Mouse (Mus musculus): ENCODE results near the gene Vrtn.

The Vrtn gene

DNA sequence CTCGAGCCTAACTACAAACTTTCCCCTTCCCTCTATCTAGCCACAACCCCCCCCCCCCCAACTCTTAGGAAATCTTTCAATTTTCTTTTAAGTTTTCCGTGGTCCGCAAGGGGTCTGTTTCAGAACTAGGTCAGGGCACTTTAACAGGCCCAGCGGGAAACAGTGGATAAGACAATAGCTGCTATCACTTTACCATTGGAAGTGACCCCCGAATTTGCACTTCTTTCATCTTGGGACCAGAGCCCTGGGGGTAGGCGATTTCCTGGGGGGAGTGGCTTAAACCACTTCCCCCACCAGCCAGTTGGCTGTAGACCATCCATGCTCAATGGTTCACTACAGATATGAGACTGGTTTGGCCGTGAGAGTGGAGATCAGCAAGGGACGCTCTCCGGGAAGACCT lies at the start of gene Vrtn:
Gene Vrtn (plus strand): TSS at position 366 of the 400 bp plus-strand sequence.
- no peak for DNase-seq (ENCODE audit: low spot score)

DNA sequence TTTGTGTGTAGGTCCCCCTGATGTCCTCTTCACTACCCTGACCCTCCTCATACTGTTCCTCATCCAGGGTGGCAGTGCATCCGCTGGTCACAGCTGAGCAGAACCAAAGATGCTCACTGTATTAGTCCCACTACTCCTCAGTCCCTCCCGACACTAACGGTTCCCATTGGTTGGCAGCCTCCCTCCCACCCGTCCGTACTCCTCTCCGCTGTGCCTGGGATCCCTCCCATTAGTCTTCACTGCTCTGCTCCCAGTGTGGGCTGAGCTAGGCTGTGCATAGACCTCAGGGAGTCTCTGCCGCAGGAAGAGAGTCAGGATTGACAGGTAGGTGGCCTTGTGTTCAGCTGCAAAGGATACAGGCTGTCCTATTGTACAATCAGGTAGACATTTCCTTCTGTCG lies 42.5 kb upstream of the Vrtn start:
- no peak for DNase-seq (ENCODE audit: low spot score)

DNA sequence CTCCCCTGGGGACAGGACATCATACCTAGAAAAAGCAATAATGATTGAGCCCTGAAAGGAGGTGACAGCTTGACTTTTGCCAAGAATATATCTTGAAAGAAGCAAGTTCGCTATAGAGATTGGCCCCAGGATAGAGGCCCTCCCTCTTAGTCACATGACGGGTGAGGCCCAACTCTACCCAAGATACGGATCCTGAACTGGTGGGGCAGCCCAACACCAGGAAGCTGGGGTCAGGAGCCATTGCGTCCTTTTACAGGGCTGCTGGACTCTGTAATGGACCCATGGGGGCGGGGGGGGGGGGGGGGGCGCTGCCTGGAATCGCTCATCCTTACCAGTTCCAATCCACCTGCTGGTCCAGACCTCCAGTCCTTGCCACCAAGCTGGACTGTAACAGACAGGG lies 36.8 kb upstream of the Vrtn start:
- no peak for DNase-seq (ENCODE audit: low spot score)

DNA sequence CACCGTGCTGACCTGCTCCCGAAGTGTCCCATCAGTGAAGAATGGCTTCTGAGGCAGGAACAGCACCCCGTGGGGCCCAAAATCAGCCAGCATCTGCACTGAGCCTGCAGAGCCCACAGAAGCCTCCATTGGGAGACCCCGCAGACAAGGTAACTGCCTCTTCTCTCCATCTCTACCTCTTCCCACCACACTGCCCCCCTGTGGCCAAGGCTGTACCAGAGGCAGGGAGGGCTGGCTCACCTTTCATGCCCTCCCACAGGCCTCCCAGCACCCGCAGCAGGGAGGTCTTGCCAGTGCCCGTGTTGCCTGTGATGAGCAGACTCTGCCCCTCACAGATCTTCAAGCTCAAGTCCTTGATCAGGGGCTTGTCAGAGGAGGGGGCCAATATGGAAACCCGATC lies 35.0 kb upstream of the Vrtn start:
- DNase-seq (ENCODE audit: low spot score): no peak

DNA sequence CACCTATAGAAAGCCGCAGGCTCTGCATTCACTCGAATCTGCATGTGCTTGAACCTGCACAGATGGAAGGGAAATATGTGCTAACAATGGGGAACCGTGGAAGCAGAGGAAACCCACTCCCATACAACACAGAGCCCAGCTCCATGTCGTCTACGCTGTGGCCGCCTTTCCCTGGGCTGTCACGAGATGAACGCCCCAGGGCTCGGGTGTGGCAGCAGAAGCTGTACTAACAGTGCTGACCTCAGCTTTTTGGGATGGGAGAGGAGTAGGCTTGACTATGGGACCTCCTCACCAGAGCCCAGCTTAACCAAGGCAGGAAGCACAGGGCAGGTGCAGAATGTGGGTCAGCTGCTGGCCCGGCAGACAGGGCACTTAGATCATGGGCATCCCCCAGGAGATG lies 29.1 kb upstream of the Vrtn start:
- no peak for DNase-seq (ENCODE audit: low spot score)

DNA sequence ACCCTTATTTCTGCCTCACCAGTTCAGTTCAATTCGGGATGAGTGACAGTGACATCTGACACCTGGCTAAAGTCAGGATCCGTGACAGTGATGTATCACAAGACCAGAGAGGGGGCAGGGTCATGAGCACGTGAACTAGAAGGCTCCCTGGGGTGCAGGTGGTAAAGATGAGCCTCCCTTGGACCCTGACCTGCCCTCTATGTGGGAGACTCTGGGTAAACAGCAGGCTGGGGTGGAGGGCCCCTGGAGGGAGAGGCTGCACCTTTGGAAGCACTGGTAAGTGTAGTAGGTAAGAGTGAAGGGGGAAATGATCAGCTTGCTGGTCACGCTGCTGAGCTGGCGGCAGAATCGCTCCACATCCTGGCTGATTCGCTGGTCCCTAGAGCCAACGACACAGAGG lies 28.3 kb upstream of the Vrtn start:
- DNase-seq (ENCODE audit: low spot score): no peak

DNA sequence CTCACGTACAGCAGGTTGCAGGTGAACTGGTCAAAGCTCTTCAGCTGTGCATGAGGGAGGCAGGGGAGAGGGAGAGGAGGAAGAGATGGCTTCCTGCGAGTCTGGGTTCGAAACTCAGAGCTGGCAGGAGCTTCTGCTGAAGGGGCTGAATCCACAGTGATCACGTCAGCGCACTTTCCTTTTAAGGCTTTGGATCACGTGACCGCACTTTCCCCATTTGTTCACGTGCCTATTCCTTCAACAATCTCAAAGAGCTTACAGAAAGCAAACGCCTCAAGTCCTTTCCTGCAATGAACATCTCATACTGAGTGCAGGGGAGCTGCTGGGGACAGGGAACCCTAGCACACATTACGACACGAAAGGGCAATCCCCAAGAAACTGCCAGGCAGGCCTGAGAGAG lies 26.8 kb upstream of the Vrtn start:
- DNase-seq (ENCODE audit: low spot score): no peak

DNA sequence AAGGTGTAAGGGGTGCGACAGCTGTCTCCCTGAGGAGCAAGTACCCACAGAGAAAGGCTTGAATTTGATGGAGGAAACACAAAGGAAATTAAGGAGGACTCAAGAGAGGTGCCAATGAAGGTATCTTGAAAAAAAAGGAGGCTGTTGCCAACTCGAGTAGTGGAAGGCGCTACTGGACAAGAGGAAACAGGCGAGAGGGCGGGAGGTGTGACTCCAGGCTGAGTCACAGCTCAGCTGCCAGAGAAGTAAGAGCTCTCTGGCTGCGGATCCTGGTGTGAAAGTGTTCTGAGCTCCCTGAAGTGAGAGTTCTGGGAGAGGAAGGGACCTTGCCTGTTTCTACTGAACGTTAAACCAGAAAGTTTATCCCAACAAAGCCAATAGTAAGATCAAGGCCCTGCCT lies 26.3 kb upstream of the Vrtn start:
- DNase-seq (ENCODE audit: low spot score): peak; percentile 57

DNA sequence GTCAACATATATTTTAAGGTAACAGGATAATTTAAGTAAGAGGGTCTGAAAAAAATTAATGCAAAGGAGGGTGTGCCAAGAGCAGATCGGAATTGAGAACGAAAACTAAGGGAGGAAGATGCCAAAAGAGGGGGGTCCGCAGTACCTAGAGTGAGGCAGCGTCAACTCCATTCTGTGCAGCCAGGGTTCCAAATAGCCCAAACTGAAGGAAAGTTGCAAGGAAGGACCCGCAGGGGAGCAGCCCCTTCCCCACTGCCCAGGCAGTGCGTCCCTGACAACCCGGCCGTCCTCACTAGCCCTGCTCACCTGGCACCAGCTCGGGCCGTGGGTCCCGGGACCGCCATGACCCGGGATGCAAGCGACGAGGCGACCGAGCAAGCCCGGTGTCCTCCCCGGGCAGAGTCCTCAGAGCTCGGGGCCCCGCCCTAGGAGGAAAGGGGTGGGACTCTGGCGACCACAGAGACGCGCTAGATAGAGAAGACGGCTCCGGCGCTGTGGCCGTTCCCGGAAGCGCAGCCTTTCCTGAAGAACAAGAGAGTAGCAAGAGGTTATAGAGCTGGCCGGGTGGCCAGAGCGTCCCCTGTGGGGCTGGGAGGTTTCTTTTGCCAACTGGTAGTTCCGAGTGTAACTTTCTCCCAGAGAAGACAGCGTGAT lies 23.7 kb upstream of the Vrtn start, which contains the start of gene Abcd4:
Gene Abcd4 (minus strand): TSS at position 437 of the 654 bp plus-strand sequence.
- peak; percentile 95 for DNase-seq (ENCODE audit: low spot score)

DNA sequence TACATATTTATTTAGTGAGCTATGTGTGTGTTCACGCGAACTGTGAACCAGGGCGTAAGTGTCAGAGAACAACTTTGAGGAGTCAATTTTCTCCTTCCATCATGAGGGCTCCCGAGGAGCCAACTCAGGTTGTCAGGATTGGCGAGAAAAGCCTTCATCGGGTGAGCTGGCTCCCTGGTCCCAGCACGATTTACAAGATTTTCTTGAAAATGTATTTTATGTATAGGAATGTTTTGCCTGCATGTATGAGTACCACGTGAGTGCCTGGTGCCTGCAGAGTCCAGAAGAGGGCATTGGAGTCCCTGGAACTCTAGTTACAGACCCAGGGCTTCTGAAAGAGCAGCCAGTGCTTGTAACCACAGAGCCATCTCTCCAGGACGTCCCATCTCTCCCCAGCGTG lies 23.2 kb upstream of the Vrtn start:
- no peak for DNase-seq (ENCODE audit: low spot score)

DNA sequence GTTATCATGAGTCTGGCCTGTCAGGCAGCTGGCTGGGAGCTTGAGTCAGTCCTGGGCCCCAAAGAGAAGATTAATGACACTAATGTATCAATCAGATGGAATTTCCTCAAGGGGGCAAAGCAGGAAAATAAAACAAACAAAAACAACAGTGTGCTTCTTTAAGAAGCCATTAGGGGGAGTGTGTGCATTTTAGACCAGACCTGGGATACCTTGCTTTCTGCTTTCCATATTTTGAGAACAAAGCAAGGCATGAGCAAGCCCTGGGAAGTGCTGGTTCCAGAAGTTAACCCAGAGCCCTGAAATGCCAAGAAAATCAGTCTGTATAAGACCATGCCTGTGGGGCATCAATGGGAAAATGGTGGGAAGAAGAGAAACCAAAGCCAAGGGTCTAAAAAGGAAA lies 19.8 kb upstream of the Vrtn start:
- DNase-seq (ENCODE audit: low spot score): no peak

DNA sequence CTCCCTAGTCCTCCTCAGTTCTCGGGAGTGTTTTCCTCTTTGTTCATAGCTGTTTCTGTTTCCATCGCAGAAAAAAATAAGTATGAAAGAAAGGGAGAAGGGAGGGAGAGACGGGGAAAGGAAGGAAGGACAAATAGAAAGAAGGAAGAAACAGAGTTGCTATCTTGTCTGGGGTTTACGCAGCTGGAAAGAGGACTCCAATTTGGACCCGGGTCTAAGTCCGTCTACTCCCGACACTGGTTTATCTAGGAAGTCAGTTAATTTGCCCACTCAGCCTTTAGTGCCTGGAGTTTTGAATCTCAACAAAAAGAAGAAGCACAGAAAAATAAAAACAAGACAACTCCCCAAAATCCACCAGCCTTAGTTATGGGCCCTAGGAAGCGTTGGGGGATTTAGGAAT lies 16.2 kb upstream of the Vrtn start:
- no peak for DNase-seq (ENCODE audit: low spot score)

DNA sequence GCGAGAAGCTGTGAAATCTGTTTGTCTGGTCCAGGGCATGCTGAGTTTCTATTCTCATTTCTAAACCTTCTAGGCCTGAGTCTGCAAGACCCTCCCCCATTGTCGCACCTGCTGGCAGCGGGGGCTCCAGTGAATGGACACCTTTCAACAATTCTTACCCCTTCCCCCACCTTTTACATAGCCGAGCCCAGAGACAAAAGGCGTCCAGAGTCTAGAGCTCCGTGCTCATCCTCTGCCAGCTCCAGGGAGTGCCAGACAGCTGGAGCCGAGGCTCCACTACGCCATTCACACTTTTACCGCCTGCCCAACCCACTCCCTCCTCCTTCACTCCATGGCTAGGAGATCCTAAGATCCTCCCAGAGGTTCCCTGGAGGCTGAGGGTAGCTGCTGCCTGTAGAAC lies 15.7 kb upstream of the Vrtn start:
- DNase-seq (ENCODE audit: low spot score): no peak

DNA sequence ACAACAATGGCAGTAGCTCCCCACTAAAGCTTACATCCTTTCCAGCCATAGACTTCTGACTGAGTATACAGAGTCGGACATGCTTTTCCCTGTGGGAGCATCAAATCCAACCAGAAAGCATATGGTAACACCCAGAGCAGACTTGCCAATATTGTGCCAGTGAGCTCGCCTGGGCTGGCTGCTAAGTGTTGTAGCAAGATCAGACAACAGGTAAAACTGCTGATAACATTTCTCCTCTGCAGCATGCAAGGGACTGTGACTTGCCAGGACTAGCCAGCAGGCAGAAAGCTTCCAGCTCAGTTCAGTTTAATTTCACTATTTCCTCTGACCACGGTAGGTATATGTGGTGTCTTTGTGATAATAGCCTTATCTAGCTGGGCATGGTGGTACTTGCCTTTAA lies 9.0 kb upstream of the Vrtn start:
- peak; percentile 50 for DNase-seq (ENCODE audit: low spot score)

DNA sequence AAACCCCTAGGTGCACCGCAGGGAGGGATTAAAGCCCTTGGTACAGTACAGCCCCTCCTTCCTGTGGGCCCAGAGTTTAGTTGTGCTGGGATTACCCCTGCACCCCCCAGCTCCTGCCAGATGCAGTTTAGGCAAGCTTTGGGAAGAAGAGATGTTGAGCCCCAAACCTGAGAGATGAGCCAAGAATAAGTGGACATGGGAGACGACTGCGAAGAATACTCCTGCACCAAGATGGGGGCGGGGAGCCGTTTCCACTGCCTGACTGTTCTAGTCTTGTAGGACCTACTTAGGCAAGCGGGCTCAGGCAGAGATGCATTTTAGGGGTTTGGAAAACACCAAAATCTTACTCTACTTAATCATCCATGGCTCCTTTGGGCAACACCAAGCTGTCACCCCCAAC lies 566 bp upstream of the Vrtn start:
- DNase-seq (ENCODE audit: low spot score): no peak

DNA sequence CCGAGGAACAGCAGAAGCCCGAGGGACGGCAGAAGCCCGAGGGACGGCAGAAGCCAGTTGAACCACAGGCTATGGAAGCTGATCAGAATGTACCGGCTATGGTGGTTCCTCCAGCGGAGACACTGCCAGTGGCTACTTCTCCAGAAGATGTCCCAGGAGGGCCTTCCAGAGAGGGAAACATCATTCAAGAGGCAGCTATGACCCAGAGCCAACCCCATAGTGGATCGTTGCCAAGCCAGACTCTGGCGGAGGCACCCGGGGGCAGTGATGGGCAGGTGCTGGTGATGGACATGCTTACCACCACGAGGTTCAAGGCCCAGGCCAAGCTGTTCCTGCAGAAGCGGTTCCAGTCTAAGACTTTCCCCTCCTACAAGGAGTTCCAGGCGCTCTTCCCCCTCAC lies 9.4 kb downstream of the Vrtn start:
- DNase-seq (ENCODE audit: low spot score): no peak

DNA sequence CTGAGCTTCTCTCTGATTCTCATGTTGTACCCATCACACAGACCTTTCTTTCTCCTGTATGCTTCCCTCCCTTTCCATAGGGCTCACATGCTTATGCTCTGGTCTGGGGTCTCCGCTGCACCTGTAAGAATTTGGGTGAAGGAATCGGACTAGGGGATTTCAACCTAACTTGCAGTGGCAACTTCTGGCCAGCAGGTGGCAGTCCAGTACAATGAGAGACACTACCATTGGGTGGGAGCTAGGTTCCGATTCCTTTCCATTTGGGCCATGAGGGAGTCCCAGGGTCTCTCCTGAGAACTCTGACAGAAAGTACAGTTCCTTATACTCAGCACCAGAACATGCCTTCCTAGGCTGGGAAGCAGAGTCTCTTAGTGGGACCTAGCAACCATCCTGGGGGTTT lies 13.1 kb downstream of the Vrtn start:
- DNase-seq (ENCODE audit: low spot score): peak; percentile 56

DNA sequence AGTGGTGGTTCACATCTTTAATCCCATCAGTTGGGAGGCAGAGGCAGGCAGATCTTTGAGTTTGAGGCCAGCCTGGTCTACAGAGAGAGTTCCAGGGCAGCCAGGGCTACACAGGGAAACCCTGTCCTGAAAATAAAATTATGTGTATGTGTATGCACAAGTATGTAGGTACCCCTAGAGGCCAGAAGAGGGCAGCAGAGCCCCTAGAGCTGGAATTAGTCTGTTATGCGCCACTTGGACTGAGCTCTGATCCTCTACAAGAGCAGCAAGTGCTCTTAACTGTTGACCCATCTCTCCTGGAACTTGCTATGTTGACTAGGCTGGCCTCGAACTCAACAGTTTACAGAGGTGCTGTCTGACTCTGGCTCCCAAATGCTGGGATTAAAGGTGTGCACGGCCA lies 29.7 kb downstream of the Vrtn start:
- DNase-seq (ENCODE audit: low spot score): no peak

DNA sequence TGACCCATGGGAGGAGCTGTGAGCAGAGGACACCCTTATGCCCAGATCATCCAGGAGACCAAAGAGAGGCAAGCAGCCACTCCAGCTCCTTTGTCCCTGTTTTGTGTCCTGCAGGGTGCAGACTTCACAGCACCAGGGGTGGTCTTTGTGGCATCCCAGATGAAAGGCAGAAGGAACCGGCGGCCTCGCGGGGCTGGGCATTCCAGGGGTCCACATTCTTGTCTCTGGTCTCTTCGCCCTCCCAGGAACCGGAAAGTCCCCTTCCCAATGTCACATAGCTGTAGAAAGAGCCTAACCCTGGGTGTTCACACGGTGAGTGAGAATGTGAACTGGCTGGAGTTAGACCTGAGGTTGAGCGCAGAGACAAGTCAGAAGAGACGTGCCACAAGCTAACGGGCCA lies 30.8 kb downstream of the Vrtn start:
- DNase-seq (ENCODE audit: low spot score): no peak

DNA sequence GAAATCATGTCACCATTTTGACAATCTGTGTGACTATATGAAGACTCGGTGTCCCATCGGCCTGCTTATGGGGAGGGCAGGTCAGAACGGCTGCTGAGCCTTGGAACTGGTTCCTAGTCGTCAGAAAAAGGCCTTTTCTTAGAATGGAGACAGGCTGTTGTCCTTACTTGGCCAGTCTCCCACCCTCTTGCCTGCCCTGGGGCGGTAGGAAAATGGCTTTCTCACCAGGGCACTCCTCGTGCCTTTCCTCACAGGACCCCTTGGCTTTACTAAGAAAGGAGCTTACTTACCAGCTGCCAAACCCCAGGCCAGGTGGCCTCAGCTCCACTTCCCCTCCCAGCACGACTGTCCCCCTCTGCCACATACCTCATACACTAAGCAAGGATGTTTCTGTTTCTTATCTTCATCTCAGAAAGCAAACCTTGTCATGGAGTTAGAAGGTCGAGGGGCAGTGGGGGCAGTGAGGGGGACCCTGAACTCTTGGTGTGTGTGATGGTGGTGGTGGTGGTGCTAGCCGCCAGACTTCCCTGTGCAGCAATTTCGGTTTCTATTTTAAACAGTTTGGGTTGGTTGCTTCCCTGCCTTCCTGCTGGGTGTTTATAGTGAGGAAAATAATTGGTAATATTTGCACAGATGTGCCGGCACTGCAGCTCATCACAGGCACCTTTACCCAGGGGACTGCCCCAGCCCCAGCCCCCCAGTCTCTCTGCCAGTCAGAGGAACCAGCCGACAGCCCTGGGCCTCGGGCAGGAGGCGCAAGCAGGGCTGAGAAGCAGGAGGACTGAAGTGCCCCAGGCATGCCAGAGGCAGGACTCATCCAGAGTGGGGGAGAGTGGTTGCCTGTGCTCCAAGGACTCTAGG lies 34.1 kb downstream of the Vrtn start:
- DNase-seq (ENCODE audit: low spot score): no peak

DNA sequence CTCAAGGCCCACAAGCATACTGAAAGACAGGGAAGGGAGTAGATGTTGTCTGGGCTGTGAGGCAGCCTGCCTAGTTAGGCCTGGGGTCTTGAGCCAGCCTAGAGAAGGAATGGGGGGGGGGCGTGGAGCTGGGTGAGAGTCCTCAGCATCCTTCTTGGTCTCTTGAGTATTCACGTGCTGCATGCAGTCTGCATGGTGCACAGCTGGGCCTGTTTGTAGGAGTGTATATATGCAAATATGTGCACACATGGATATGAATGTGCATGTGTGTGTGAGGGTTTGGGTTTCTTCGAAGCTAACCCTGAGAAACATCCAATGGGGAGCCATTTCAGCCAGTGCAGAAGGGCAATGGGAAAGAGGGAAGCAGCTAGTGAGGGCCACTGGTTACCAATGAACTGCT lies 35.2 kb downstream of the Vrtn start:
- no peak for DNase-seq (ENCODE audit: low spot score)

DNA sequence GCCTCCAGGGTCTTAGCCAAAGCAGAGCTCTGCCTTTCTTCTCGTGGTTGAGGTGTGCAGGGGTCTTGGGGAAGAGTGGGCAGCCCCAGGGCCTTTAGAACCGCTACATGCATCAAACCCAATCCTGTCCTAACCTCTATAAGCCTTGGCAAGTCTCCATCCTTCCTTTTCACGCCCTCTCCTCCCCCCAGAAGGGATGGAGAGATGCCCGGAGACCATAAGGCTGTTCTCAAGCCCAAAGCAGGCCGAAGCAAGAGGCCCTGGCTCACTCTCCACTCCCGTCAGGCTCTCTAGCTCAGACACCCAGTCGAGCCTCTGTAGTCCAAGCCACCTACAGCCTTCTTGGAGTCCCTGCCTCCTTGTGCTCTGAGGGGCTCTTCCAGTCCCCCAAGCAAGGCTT lies 43.8 kb downstream of the Vrtn start:
- DNase-seq (ENCODE audit: low spot score): no peak

DNA sequence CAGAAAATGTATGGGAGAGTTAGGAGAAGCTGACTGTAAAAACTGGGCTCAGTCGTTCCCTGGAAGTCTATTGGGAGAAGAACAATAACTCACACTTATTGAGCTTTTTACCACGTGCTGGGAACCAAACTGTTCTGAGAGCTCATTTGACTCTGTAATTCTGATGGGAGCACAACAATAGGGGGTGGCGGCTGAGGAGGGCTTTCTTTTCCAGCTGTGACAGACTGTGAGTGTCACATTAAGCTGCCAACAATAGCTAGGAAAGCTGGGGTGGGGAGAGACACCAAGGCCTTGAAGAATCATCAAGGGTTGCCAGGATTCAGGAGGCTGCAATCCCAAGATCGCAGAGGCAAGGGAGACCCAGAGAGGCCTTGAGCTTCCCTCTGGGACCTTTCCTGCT lies 45.4 kb downstream of the Vrtn start:
- DNase-seq (ENCODE audit: low spot score): no peak

DNA sequence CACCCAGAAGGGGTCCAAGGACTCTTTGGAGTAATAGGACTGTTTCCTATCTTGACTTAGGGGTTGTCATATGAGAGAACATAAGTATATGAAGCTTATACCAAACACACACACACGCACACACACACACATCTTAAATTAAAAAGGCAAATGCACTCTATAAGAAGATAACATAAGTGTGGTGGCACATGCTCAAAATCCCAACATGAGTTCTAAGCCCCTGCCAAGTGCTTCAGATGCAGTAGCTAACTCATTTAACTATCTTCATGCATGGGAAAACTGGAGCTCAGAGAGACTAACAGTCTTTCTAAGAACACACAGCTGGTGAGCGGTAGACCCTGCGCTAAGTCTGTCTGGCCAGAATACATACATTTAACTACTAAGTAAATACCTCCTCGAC lies 46.7 kb downstream of the Vrtn start:
- no peak for DNase-seq (ENCODE audit: low spot score)
